Mouse (Mus musculus) lung, embryonic 14.5 days (tissue): ENCODE results near the gene Rph3al. TPM values are rescaled to one million over a fixed set of nuclear protein-coding genes. Genes with fewer than 3 reads are reported as not detected.

Experiments used
- ATAC-seq: fragments of 200-750 bp; cut with Nextera tagmentation; 2 replicates; pipeline ENCODE4 v1.8.0; 2017; ENCODE audit warnings: mild to moderate bottlenecking, moderate TSS enrichment, moderate library complexity; ENCODE audit not compliant: insufficient read depth
- DNase-seq: peaks from one replicate; pipeline ENCODE4 v3.0.0-alpha.2; 2015
- H3K27ac ChIP-seq: fragments of 300-500 bp; sonication (generic); 2 replicates; pipeline ENCODE4 v1.5.1; 2014; ENCODE audit warnings: low read depth, mild to moderate bottlenecking, moderate library complexity
- H3K27me3 ChIP-seq: fragments of 300-500 bp; sonication (generic); 2 replicates; pipeline ENCODE4 v1.6.1; 2014; ENCODE audit warnings: low read length, control low read depth; ENCODE audit not compliant: insufficient read depth
- H3K36me3 ChIP-seq: fragments of 300-500 bp; sonication (generic); 2 replicates; pipeline ENCODE4 v1.6.1; 2014; ENCODE audit warnings: control low read depth; ENCODE audit not compliant: insufficient read depth
- H3K4me1 ChIP-seq: fragments of 300-500 bp; sonication (generic); 2 replicates; pipeline ENCODE4 v1.6.1; 2014; ENCODE audit warnings: antibody characterized with exemption, control low read depth; ENCODE audit not compliant: insufficient read depth
- H3K4me2 ChIP-seq: fragments of 300-500 bp; sonication (generic); 2 replicates; pipeline ENCODE4 v1.6.1; 2014; ENCODE audit warnings: mild to moderate bottlenecking
- H3K4me3 ChIP-seq: fragments of 300-500 bp; sonication (generic); 2 replicates; pipeline ENCODE4 v1.5.1; 2014; ENCODE audit warnings: low read depth, low read length
- H3K9ac ChIP-seq: fragments of 300-500 bp; sonication (generic); 2 replicates; pipeline ENCODE4 v1.6.1; 2014
- H3K9me3 ChIP-seq: fragments of 300-500 bp; sonication (generic); 2 replicates; pipeline ENCODE4 v1.6.1; 2016; ENCODE audit warnings: low read depth, low read length, control low read depth
- CTCF ChIP-seq: IDR thresholded peaks from 2 replicates; pipeline ENCODE4 v1.5.1; 2016; ENCODE audit warnings: antibody characterized with exemption, low read depth
- WGBS: fragments of 180-500 bp; shearing (Covaris S2); extraction: QIAGEN DNeasy Blood & Tissue Kit; methylation state at CpG from one replicate; pipeline ENCODE4 v1.1.7; 2014; 5-methylcytosine and 5-hydroxymethylcytosine counted together
- polyA plus RNA-seq: library from polyadenylated mRNA; unstranded; fragments of >200 nt; fragmentation: Nextera tagmentation; extraction: Ambion mirVana; gene quantifications from 2 replicates; pipeline ENCODE4 v1.2.1, GENCODE M21; 2014

Gene Rph3al
- polyA plus RNA-seq, 1 experiment from 2014 or later: 5.3 TPM

DNA sequence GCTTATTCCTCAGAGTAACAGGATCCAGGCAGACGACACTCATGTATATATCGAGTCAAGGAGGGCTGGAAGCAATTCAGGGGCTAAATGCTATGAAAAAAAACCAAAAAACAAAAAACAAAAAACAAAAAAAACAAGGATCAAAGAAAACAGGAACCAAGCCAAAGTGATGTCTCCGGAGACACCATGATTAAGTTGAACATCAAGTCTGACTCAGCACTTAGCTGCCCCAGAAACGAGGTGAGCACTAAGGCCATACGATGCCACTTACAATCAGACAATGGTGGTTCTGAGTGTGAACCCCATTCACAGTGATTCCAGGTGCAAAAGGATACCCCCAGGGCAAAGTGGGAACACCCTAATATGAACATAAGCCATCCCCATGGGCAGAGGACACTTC lies 13.7 kb upstream of the Rph3al start:
- 74% methylated on average over 5 of the region's 5 CpGs for WGBS
- Histone ChIP-seq H3K4me1 (no peaks in the 10 kb centered on the region), H3K9ac (no peak overlapping the region), H3K36me3 (no peaks in the 10 kb centered on the region), H3K9me3 (no peaks in the 10 kb centered on the region), H3K4me3 (no peak overlapping the region), H3K27me3 (no peaks in the 10 kb centered on the region), H3K4me2 (no peak overlapping the region), H3K27ac (no peak overlapping the region)
- no peak for TF ChIP-seq CTCF
- no peak for DNase-seq
- no peak for ATAC-seq

DNA sequence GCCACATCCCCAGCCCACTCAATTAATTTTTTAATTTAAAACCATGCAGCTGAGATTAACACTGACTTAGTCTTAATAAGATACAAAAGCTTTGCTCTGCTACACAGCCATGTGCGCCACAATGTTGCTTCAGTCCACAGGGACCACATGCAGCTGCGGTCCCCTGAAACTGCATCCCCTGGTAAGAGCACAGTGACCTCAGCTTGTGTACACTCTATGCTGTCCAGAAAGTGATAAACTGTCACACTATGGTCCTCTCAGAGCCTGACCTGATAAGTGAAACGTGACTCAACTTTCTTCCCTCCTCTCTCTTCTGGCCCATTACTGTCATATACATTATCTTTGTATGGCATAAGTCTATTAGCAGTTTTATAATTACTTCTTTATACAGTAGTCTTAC lies 12.2 kb upstream of the Rph3al start:
- 54% methylated on average over 3 of the region's 3 CpGs for WGBS
- ATAC-seq (no peak), DNase-seq (no peak)
- H3K27ac ChIP-seq: no peak overlapping the region
- H3K27me3 ChIP-seq: no peaks in the 10 kb centered on the region
- no peak for TF ChIP-seq CTCF
- H3K4me2 ChIP-seq: no peak overlapping the region
- no peaks in the 10 kb centered on the region for H3K9me3 ChIP-seq
- no peak overlapping the region for H3K4me3 ChIP-seq
- H3K36me3 ChIP-seq: no peaks in the 10 kb centered on the region
- H3K9ac ChIP-seq: no peak overlapping the region
- no peaks in the 10 kb centered on the region for H3K4me1 ChIP-seq

DNA sequence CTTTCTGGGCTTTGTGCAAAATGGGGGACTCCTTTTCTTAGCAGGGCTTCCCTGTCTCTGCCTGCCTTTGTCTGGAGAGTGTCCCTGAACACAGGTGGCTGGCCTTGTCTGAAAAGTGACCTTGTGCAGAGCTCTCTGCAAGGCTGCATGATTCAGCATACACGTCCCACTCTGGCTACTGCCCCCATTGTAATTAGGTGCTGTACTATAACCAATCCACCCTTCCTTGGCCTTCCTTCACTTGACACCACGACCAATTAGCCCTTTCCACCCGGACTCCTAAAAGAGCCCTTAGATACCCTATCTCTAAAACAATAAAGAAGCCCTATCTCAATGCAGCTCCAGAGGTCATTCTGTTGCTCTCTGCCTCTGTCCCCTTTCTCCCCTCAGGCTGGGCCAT lies 10.6 kb upstream of the Rph3al start:
- no peak for TF ChIP-seq CTCF
- Histone ChIP-seq H3K27ac (no peak overlapping the region), H3K4me1 (no peaks in the 10 kb centered on the region), H3K9ac (no peak overlapping the region), H3K27me3 (no peaks in the 10 kb centered on the region), H3K9me3 (no peaks in the 10 kb centered on the region), H3K4me2 (no peak overlapping the region), H3K4me3 (no peak overlapping the region), H3K36me3 (no peaks in the 10 kb centered on the region)
- no peak for DNase-seq
- no peak for ATAC-seq
- 20% methylated on average over 3 of the region's 3 CpGs for whole genome bisulfite sequencing

GRCm38 (mm10) chr11:75947223-75947622 lies 9.0 kb upstream of the Rph3al start:
- Histone ChIP-seq H3K36me3 (no peaks in the 10 kb centered on the region), H3K4me3 (no peak overlapping the region), H3K27ac (no peak overlapping the region), H3K9me3 (no peaks in the 10 kb centered on the region), H3K27me3 (no peaks in the 10 kb centered on the region), H3K9ac (no peak overlapping the region), H3K4me1 (no peaks in the 10 kb centered on the region), H3K4me2 (no peak overlapping the region)
- no peak for TF ChIP-seq CTCF
- no peak for ATAC-seq
- DNase-seq: no peak
- WGBS: 44% methylated on average over 5 of the region's 5 CpGs

- no peak for ATAC-seq
- DNase-seq: no peak
- Histone ChIP-seq H3K9ac (no peak overlapping the region), H3K27me3 (no peaks in the 10 kb centered on the region), H3K4me3 (no peak overlapping the region), H3K4me2 (no peak overlapping the region), H3K27ac (no peak overlapping the region), H3K9me3 (no peaks in the 10 kb centered on the region), H3K4me1 (no peaks in the 10 kb centered on the region), H3K36me3 (no peaks in the 10 kb centered on the region)
- 26% methylated on average over 9 of the region's 9 CpGs for WGBS
- no peak for TF ChIP-seq CTCF
Observed at GRCm38 (mm10) chr11:75945805-75946450, 7.7 kb upstream of the Rph3al start.

DNA sequence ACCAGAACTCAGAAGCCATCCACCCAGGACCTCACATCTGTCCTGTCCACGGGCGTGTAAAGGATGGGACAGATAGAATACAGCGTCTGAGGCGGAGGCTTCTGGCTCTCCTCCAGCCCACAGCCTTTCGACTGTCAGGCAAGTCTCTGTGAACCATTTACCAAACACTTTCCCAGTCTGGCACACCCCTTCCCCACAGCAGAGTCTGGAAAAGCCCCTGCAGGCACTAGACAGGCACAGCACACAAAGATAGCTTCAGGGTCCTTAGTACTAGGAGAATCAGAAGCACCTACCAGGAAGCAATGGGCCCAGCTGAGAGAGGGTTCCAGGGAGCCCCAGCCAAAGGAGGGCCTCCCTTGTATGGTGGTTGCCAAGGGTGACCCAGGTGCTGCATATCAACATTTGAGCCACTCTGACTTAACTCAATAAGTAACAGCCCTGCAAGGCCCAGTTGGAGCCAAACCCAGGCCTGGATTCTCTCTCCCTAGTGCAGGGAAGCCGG lies 808 bp downstream of the Rph3al start:
- peak; percentile 84 for ATAC-seq
- peak overlapping the region; percentile 38 for H3K27ac ChIP-seq
- peaks cover 25% of the 10 kb centered on the region for H3K4me1 ChIP-seq
- no peaks in the 10 kb centered on the region for H3K36me3 ChIP-seq
- H3K9me3 ChIP-seq: no peaks in the 10 kb centered on the region
- 12% methylated on average over 6 of the region's 6 CpGs for WGBS
- H3K4me2 ChIP-seq: peak overlapping the region; percentile 46
- peak; percentile 81 for DNase-seq
- H3K27me3 ChIP-seq: no peaks in the 10 kb centered on the region
- H3K9ac ChIP-seq: peak overlapping the region; percentile 7; the same call in 1 of the 2 replicates
- no peak overlapping the region; the same call in 1 of the 2 replicates for H3K4me3 ChIP-seq
- peak; percentile 40 for TF ChIP-seq CTCF

DNA sequence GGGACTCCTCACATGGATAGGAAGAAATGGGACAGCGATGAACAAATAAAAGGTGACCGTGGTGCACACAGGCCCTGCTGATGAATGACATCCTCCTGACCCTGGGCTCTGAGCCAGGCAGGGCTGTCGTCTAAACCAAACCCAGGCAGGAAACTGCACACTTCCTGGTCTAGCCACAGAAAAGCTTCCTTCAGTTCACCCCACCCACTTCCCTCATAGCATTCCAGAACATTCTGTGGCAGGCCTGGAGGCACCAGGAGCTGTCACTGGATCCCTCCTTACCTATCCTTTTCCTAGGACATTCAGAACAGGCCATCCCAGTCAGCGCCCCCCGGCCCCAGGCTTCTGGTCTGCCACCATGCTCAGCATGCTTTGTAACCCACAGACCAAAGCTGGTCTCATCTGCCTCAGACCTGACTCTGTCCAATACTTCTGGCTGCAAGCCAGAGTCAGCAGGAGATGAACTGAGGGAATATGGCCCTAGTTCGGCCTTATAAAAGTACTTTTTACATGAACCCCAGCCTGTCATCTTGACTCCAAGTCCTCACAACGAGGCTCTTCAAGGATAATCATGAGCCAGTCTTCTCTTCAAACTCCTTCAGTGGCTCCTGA lies 2.3 kb downstream of the Rph3al start:
- peaks cover 25% of the 10 kb centered on the region for H3K4me1 ChIP-seq
- ATAC-seq (peak; percentile 54), DNase-seq (peak; percentile 84)
- no peaks in the 10 kb centered on the region for H3K27me3 ChIP-seq
- no peaks in the 10 kb centered on the region for H3K36me3 ChIP-seq
- H3K27ac ChIP-seq: peak overlapping the region; percentile 86
- no peak for TF ChIP-seq CTCF
- no peak overlapping the region for H3K4me3 ChIP-seq
- H3K9me3 ChIP-seq: no peaks in the 10 kb centered on the region
- peak overlapping the region; percentile 15; the same call in 1 of the 2 replicates for H3K4me2 ChIP-seq
- WGBS: 32% methylated on average over 7 of the region's 7 CpGs
- no peak overlapping the region for H3K9ac ChIP-seq
